Mouse (Mus musculus) A20 (cell line): ENCODE measurements around the gene Ascc1.
A peak's percentile ranks its signal among the peaks of the same experiment; 100 is the strongest.

ENCODE experiments used
- DNase-seq: peaks from one replicate; pipeline ENCODE4 v3.0.0-alpha.2; 2011; ENCODE audit warnings: low read depth, low spot score

Ascc1 gene

GRCm38 (mm10) chr10:60077736-60078560, 75.3 kb downstream of the Ascc1 start:
- no peak for DNase-seq

DNA sequence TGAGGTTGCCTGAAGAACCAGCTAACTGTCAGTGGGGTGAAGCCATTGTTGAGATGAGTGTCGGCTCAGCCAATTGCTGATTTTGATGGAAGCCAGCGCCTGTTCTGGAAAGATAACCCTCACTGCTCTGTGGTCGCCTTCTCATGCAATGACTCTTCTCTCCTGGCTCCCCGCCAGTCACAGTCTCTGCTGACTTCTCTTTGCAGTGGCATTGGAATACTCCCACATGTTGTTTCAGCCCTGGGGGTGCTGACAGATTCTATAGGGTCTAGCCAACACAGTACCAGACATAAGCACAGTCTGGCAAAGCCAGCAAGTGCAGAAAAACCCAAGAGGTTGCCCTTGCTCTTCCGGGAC, 75.9 kb downstream of the Ascc1 start:
- no peak for DNase-seq

DNA sequence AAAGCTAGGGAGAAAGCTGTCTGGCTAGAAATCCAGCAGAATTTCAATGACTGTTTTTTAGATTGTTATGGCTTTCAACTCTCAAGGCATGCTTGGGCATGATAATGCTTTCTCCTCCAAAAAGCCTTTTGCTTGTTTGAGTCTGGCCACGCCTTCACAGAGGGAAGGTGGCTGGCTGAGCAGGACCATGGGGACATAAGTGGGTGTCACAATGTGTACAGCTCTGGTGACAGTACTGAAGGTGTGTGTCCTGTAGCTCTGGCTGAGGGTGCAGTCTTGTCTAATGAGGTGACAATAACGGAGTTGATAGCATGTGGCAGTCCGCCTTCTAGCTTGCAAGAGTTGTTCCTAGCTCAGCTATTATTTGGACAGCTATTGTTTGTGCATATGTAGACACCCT, 77.6 kb downstream of the Ascc1 start:
- DNase-seq = no peak

GRCm38 (mm10) chr10:60080601-60080981, 78.0 kb downstream of the Ascc1 start:
- DNase-seq = peak; percentile 58

GRCm38 (mm10) chr10:60080982-60081825, 78.6 kb downstream of the Ascc1 start:
- DNase-seq = peak; percentile 85

- DNase-seq = peak; percentile 31
Measured at GRCm38 (mm10) chr10:60081905-60082304, 79.3 kb downstream of the Ascc1 start.

DNA sequence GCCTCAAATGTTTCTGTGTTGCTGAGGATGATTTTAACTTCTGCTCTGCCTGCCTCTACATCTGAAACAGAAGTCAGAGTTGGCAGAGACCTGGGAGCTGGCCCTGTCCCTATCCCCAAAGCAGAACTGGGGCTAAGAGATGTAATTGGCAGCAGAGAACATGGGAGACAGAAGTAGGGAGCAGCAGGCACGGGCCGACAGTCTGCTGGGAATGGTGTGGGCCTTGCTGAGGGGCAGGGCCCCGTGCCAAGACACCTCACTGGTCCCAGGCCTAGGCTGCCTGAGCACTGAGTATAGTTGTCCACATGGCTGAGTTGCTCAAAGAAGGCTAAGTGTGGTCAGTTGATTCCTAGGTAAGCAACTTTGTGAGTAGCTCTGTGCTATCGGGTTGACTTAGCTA, 81.5 kb downstream of the Ascc1 start:
- no peak for DNase-seq

GRCm38 (mm10) chr10:60092311-60092710, 89.7 kb downstream of the Ascc1 start:
- DNase-seq = no peak

DNA sequence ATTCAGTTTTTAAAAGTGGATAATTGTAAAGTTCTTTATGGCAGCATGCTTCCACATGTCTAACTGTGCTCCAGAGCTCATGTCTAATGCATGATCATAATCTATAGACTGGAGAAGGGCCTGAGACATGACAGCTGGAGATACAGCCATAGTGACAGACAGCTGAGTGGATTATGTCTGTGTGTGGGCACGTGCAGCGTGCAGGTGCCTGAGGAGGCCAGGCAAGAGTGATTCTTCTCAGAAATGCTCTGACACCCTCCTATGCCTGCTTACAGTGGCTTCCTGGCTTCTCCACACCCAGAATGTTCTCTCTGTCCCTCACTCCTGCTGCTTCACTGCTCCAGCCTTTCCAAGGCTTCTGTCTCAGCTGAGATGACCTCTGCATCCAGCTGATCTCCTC, 91.1 kb downstream of the Ascc1 start:
- DNase-seq = no peak

DNA sequence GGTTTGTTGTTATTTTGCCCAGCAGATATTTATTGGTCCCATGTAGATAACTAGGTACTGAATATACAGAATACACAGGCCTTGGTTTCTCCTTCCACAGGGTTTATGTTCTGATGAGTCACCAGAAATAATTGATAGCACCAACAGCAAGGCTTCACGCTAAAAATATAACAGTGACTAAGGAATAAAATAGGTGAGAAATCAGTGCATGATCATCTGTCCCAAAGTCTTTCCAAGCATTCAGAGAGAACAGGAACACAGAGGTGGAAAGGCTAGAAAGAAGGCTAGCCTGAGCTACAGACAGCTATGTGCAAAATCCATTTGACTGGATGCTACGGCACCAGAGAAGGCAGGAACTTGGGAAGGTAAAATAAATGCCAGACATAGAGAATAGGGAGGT, 93.0 kb downstream of the Ascc1 start:
- no peak for DNase-seq

DNA sequence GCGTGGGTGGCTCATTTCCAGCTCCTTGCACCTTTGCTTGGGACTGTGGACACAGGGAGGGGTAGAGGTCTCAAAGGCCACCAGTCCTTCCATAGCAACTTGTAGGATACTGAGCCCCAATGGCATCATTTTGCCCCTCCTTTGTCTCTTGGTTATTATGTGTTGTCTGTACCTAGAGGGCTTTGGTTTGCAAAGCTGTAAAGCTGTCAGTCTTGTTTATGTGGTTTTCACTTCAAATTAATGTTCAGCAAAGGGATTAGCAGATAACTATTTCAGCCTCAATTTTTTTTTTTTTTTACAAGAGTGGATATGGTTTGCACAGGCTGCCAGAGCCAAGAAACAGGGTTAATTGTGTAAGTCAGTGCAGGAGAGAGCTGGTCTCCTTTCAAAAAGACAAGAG, 93.7 kb downstream of the Ascc1 start:
- DNase-seq = no peak

- no peak for DNase-seq
Measured at GRCm38 (mm10) chr10:60097146-60097545, 94.5 kb downstream of the Ascc1 start.

- DNase-seq = no peak
Measured at GRCm38 (mm10) chr10:60097774-60098173, 95.2 kb downstream of the Ascc1 start.

- no peak for DNase-seq
Measured at GRCm38 (mm10) chr10:60105391-60106145, 103.0 kb downstream of the Ascc1 start.

- DNase-seq = no peak
Measured at GRCm38 (mm10) chr10:60106146-60106530, 103.5 kb downstream of the Ascc1 start, which contains the start of gene Spock2. Spock2 (plus strand) TSS chr10:60106219.

DNA sequence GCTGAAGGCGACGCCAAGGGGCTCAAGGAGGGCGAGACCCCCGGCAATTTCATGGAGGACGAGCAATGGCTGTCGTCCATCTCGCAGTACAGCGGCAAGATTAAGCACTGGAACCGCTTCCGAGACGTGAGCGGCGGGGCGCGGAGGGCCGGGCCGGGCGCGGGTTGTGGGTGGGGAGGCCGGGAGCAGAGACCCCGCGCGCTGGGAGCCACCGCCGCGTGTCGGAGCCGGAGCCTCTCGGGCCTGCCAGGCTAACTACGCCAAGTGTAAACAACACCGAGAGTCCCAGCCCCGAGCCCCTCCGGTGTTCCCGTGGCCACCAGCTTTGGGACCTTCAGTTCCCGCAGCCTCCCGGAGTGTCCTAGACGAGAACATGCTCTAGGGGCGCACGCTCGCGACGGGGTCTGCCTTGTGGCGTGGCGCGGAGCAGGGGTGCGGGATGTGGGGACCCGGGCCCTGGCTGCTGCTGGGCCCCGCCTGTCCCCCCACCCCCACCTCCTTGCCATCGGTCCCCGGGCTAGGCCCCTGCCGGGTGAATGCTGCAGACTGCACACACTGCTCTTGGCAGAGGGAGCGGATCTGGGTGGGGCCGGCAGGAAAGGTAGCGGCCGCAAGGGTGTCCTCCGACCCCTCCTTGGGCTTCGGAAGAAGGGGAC, 104.1 kb downstream of the Ascc1 start:
- DNase-seq = peak; percentile 20

GRCm38 (mm10) chr10:60107448-60107847, 104.8 kb downstream of the Ascc1 start:
- DNase-seq = peak; percentile 22

DNA sequence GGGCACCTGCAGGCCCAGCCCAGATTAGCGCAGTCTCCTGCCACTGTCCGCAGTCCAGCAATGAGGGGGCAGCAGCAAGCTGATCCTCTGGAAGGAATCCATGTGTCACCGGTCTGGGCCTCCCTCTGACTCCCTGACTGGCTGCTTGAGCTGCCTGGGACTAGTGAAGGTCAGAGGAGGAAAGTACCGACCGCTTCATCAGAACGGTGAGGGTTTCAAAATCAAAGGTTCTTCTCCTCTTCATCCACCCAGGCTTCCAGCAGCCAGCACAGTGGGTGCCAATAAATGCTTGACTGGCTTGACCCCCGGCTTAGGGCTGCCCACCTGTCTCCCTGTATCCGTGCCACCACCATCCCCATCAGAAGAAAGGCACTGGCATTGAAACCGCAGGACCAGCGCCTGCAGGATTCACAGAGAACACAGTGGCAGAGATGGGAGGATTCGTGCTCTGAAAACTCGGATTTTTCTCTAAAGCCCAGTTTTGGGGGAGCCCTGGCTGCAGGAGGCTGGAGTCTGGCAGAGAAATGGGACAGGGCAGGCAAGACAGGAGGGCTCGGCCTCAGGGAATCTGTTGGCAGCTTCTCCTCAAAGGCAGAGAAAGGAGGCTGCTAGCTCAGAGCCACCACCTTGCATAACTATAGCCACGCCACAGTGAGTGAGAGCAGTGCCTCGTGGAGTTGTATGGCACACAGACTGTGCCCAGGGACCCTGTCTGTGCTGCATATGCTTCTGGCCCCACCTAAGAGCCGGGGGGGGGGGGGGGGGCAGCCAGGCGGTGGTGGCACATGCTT, 105.9 kb downstream of the Ascc1 start:
- no peak for DNase-seq

DNA sequence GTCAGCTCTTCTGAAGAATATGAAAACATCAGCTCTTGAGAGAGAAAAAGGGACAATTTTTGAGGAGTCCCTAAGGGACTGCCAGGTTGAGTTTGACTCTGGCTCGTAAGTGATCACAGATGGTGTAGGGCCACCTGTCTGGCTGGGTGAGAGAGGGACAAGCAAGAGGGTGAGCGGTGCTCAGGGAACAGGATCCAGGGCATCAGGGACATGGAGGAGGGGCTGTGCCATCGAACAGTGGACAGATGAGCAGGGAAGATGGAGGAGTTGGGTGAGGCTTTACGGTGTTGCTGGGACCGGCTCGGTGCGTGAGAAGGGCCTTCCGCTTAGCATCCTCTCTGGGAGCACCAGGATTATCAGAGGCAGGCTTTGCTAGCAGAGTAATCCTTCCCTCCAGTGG, 106.7 kb downstream of the Ascc1 start:
- DNase-seq = no peak

- no peak for DNase-seq
Measured at GRCm38 (mm10) chr10:60109989-60110388, 107.4 kb downstream of the Ascc1 start.
